Mouse (Mus musculus) heart, postnatal 0 days (tissue): ENCODE data around the gene Cbfa2t3. TPM values are rescaled to one million over a fixed set of nuclear protein-coding genes. Genes with fewer than 3 reads are reported as not detected.

Experiments used
- ATAC-seq: fragments of 200-750 bp; cut with Nextera tagmentation; 2 replicates; pipeline ENCODE4 v1.8.0; 2017; ENCODE audit warnings: low read depth, moderate number of reproducible peaks, moderate library complexity; ENCODE audit not compliant: insufficient read depth
- DNase-seq: peaks from one replicate; pipeline ENCODE4 v3.0.0-alpha.2; 2016; ENCODE audit warnings: low spot score
- H3K27ac ChIP-seq: fragments of 300-500 bp; sonication (generic); 2 replicates; pipeline ENCODE4 v1.5.1; 2014; ENCODE audit warnings: low read depth, mild to moderate bottlenecking
- H3K27me3 ChIP-seq: fragments of 300-500 bp; sonication (generic); 2 replicates; pipeline ENCODE4 v1.6.1; 2014; ENCODE audit warnings: low read length, mixed read lengths; ENCODE audit not compliant: control insufficient read depth, insufficient read depth
- H3K36me3 ChIP-seq: fragments of 300-500 bp; sonication (generic); replicated peaks from 2 replicates; pipeline ENCODE4 v1.6.1; 2014; ENCODE audit warnings: low read length, mixed read lengths; ENCODE audit not compliant: control insufficient read depth, insufficient read depth
- H3K4me1 ChIP-seq: fragments of 300-500 bp; sonication (generic); 2 replicates; pipeline ENCODE4 v1.6.1; 2014; ENCODE audit warnings: antibody characterized with exemption; ENCODE audit not compliant: control insufficient read depth, insufficient read depth
- H3K4me2 ChIP-seq: fragments of 300-500 bp; sonication (generic); 2 replicates; pipeline ENCODE4 v1.6.1; 2014; ENCODE audit warnings: low read depth, mild to moderate bottlenecking, low read length, moderate library complexity
- H3K4me3 ChIP-seq: fragments of 300-500 bp; sonication (generic); 2 replicates; pipeline ENCODE4 v1.5.1; 2014; ENCODE audit warnings: low read depth, low read length
- H3K9ac ChIP-seq: fragments of 300-500 bp; sonication (generic); replicated peaks from 2 replicates; pipeline ENCODE4 v1.6.1; 2014; ENCODE audit warnings: low read depth, low read length, mixed read lengths
- H3K9me3 ChIP-seq: fragments of 300-500 bp; sonication (generic); replicated peaks from 2 replicates; pipeline ENCODE4 v1.6.1; 2016; ENCODE audit warnings: low read length; ENCODE audit not compliant: control insufficient read depth
- CTCF ChIP-seq: IDR thresholded peaks from 2 replicates; pipeline ENCODE4 v1.5.1; 2016; ENCODE audit warnings: antibody characterized with exemption, control low read depth, low read depth
- EP300 ChIP-seq: IDR thresholded peaks from 2 replicates; pipeline ENCODE4 v1.6.1; 2016; ENCODE audit warnings: antibody characterized with exemption, low read depth
- WGBS: fragments of 180-500 bp; shearing (Covaris S2); extraction: QIAGEN DNeasy Blood & Tissue Kit; methylation state at CpG from one replicate; pipeline ENCODE4 v1.1.7; 2014; 5-methylcytosine and 5-hydroxymethylcytosine counted together
- polyA plus RNA-seq: library from polyadenylated mRNA; unstranded; fragments of >200 nt; fragmentation: Nextera tagmentation; extraction: Ambion mirVana; gene quantifications from 2 replicates; pipeline ENCODE4 v1.2.1, GENCODE M21; 2015
- total RNA-seq: library from RNA; depleted of rRNA; stranded (reverse); fragments of >200 nt; gene quantifications from 2 replicates; pipeline ENCODE4 v1.2.3, GENCODE M21; 2014; ENCODE audit warnings: low replicate concordance

Cbfa2t3 gene
- total and polyA plus RNA-seq, 2 experiments from 2014 or later = 1.1 to 4.3 TPM

GRCm38 (mm10) chr8:122697586-122697985 is 1.3 kb downstream of the Cbfa2t3 start:
- 64% methylated on average over 6 of the region's 6 CpGs for WGBS
- ATAC-seq = no peak
- Histone ChIP-seq H3K27ac (no peak overlapping the region), H3K4me3 (peak overlapping the region; percentile 22), H3K4me1 (peaks cover 10% of the 10 kb centered on the region; the same call in 1 of the 2 replicates), H3K9me3 (no peaks in the 10 kb centered on the region), H3K4me2 (peak overlapping the region; percentile 55), H3K27me3 (0 out of 2 replicates have a peak, but pooled peaks cover 3% of the 10 kb centered on the region), H3K9ac (no peak overlapping the region), H3K36me3 (no peaks in the 10 kb centered on the region)
- DNase-seq = no peak
- TF ChIP-seq CTCF = no peak
- no peak for TF ChIP-seq EP300

GRCm38 (mm10) chr8:122697181-122697581 is 1.7 kb downstream of the Cbfa2t3 start:
- H3K4me2 ChIP-seq = peak overlapping the region; percentile 55
- no peak overlapping the region for H3K9ac ChIP-seq
- H3K27me3 ChIP-seq = 0 out of 2 replicates have a peak, but pooled peaks cover 3% of the 10 kb centered on the region
- no peaks in the 10 kb centered on the region for H3K9me3 ChIP-seq
- H3K4me1 ChIP-seq = peaks cover 10% of the 10 kb centered on the region; the same call in 1 of the 2 replicates
- peak overlapping the region; percentile 22; the same call in 1 of the 2 replicates for H3K4me3 ChIP-seq
- H3K36me3 ChIP-seq = no peaks in the 10 kb centered on the region
- WGBS = 61% methylated on average over 3 of the region's 3 CpGs
- TF ChIP-seq CTCF (peak; percentile 52), EP300 (no peak)
- H3K27ac ChIP-seq = no peak overlapping the region
- peak; percentile 22; the same call in 1 of the 2 replicates for ATAC-seq
- peak; percentile 10 for DNase-seq

GRCm38 (mm10) chr8:122695438-122696042 is 3.4 kb downstream of the Cbfa2t3 start:
- no peak for DNase-seq
- H3K4me2 ChIP-seq = no peak overlapping the region
- no peak for TF ChIP-seq EP300
- no peak for TF ChIP-seq CTCF

GRCm38 (mm10) chr8:122692152-122692551 is 6.8 kb downstream of the Cbfa2t3 start:
- Histone ChIP-seq H3K4me1 (peaks cover 16% of the 10 kb centered on the region; the same call in 1 of the 2 replicates), H3K27me3 (peaks cover 8% of the 10 kb centered on the region; the same call in 1 of the 2 replicates), H3K9me3 (no peaks in the 10 kb centered on the region), H3K4me3 (no peak overlapping the region), H3K4me2 (no peak overlapping the region), H3K36me3 (no peaks in the 10 kb centered on the region), H3K27ac (no peak overlapping the region), H3K9ac (no peak overlapping the region)
- ATAC-seq (no peak), DNase-seq (no peak)
- no peak for TF ChIP-seq EP300
- no peak for TF ChIP-seq CTCF
- WGBS = 74% methylated on average over 8 of the region's 8 CpGs

More at GRCm38 (mm10) chr8:122695438-122696042, 3.4 kb downstream of the Cbfa2t3 start:
- 66% methylated on average over 7 of the region's 7 CpGs for WGBS
- Histone ChIP-seq H3K9me3 (no peaks in the 10 kb centered on the region), H3K9ac (no peak overlapping the region), H3K27ac (no peak overlapping the region), H3K27me3 (0 out of 2 replicates have a peak, but pooled peaks cover 3% of the 10 kb centered on the region), H3K36me3 (no peaks in the 10 kb centered on the region), H3K4me3 (no peak overlapping the region), H3K4me1 (peaks cover 16% of the 10 kb centered on the region; the same call in 1 of the 2 replicates)
- ATAC-seq = no peak

- no peak for DNase-seq
- Histone ChIP-seq H3K4me2 (no peak overlapping the region), H3K4me3 (no peak overlapping the region), H3K9me3 (no peaks in the 10 kb centered on the region), H3K27me3 (peaks cover 14% of the 10 kb centered on the region; the same call in 1 of the 2 replicates), H3K27ac (no peak overlapping the region), H3K36me3 (no peaks in the 10 kb centered on the region), H3K9ac (no peak overlapping the region), H3K4me1 (peaks cover 9% of the 10 kb centered on the region; the same call in 1 of the 2 replicates)
- no peak for TF ChIP-seq EP300
- TF ChIP-seq CTCF = no peak
- ATAC-seq = peak; percentile 30; the same call in 1 of the 2 replicates
- 51% methylated on average over 6 of the region's 6 CpGs for WGBS
Observed at GRCm38 (mm10) chr8:122691018-122691417, 7.9 kb downstream of the Cbfa2t3 start.
